Mouse (Mus musculus) activated CD4-positive, CD25-positive, alpha-beta regulatory T cell, adult 4 months (primary cell): ENCODE measurements around the gene Psma1. TPM values are rescaled to one million over a fixed set of nuclear protein-coding genes. Genes with fewer than 3 reads are reported as not detected.

Experiments
- ATAC-seq: one replicate; pipeline ENCODE4 v1.8.0; 2017
- polyA plus RNA-seq, 2 experiments: library from polyadenylated mRNA; unstranded; fragments of 100-300 nt; shearing (Covaris generic); gene quantifications; one replicate each; pipeline ENCODE4 v1.2.1; 2017

Psma1 gene
- 100 to 1,000 TPM; 277 to 308 TPM for polyA plus RNA-seq

DNA sequence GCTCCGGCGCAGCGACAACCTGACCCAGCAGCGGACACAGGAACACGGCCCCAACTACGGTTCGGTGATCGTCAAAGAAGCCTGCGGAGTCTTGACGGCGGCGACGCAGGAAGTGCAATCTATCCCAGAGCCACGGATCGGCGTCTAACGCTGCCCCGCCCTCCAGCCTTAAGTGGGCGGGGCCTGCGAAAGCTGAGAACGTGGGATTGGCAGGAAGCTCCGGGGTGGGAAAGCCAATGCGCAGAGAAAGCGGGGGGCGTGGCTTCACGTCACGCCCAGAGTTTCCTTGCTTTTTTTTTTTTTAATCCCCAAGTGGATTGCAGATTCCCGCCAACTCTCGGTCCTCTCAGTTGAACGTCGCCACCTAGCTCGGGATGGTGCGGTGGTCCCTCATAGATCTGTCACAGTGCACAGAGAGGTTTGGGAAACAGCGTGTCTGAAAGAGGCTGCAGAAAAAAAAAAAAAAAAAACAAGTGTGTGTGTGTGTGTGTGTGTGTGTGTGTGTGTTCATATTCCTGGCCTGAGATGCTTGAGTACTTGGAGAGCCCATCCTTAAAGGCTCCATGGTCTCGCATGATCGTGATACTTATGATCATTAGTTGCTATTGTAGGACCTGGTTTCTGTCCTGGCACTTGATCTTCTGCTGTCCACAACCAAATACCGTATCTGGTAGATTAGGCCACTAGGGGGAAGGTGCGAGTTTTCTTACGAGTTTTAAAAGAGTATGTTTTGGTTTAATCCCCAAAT lies at the start of gene Psma1:
Psma1 (minus strand) TSS at position 114 of the 748 bp plus-strand sequence.
- peak; percentile 82 for ATAC-seq

DNA sequence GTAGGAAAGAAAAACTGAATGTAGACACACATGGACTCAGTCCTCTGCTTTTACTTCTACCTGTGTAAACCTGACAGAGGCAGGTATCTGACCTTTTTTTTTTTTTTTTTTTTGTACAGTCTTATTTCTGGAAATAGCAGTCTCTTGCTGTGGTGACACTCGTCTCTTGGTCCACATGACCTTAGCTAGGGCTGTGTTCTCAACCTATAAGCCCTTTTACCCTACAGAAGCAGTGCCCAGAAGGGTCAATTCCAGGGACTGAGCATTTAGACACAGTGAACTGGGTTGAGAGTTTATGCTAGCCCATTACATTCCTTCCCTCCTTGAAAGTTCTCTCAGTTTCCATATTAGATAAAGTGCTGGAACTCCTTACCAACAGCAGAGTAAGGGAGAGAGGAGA lies 47.6 kb upstream of the Psma1 start:
- ATAC-seq, result no peak

DNA sequence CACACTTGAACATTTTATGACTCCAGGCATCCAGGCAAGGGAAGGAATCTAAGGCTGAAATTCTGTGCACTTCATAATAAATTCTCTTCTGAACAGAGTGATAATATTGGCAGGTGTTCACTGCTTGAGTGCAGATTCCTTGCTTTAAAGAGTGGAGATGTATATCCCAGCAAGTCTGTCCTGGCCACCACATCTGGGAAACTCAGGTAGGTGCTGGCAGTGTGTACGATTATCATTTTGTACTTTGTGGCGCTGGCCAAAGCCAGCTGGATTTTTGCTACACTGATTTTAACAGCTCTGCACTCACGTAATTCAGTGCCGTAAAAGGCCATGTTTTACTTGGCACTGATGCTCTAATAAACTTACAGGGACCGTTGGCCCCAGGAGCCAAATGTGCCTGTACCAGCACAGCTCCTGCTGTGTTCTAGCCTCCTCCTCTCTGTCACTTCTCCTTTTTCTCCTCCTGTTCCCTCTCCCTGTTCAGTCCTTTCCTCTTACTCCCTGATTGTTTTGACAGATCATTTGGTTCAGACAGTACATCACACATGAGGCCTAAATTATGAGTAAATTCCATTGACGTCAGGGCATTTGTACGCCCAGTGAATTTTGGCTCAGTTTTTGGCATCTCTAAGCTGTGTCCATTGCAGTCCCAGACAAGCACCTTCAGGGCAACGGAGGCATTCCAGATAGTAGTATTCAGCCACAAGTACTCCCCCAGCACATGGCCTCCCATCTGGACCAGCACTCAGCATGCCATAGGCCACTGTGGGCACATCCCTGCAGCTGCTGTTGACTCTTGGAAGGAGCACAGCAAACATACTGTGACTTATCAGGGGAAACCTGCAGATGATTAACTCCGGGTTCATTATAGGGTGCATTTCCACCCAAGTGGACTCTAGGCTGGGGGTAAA lies 46.9 kb upstream of the Psma1 start:
- ATAC-seq, result no peak

DNA sequence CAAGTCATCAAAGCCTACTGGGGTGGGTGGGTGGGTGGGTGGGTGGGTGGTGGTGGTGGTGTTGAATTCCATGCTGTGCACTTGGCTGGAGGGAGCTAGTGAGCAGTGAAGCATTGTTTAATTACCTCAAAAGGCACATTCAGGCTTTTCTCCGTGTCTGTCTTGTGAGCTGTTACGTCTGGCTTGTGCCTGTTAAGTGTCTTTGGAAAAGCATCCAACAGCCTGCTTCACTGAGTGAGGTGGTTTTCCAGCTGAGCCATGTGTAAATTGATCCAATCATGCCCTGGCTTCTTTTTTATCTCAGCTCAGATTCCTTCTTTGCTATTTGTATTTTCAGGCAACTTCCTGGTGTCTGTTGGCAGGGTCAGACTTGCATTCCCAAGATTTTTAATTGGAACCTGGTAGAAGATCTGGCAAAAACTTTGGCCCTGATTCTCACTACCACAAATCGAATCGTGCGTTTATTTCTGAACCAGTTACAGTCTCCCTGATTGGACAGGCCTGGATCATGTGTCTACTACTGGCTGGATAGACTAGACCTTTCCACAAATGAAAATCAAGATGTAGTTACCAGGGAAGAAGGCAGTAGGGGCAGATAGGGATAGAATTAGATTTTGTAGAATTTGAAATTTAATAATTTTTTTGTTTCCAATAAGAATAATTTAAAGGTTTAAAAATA lies 45.9 kb upstream of the Psma1 start:
- no peak for ATAC-seq

- no peak for ATAC-seq
These were observed 42.0 kb upstream of the Psma1 start for GRCm38 (mm10) chr7:114317896-114318295.

DNA sequence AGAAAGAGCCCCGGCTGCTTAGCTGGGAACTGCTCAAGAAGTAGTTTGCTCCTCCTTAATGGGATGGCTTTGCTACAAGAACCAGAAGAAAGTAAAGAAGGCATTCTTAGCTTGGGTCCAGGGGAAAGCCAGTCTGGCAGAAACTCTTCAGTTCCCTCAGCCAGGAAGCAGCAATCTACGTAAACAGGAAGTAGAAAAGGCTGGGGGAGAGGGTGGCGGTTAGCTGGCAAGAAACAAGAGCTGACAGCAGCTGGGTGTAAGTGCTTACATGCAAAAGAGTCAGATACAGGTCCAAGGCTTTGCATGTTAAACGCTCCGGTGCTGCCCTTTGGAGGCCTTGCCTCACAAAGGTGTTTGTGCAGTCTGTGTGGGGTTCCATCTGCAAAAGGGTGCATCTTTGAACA lies 41.5 kb upstream of the Psma1 start:
- ATAC-seq, result peak; percentile 95

DNA sequence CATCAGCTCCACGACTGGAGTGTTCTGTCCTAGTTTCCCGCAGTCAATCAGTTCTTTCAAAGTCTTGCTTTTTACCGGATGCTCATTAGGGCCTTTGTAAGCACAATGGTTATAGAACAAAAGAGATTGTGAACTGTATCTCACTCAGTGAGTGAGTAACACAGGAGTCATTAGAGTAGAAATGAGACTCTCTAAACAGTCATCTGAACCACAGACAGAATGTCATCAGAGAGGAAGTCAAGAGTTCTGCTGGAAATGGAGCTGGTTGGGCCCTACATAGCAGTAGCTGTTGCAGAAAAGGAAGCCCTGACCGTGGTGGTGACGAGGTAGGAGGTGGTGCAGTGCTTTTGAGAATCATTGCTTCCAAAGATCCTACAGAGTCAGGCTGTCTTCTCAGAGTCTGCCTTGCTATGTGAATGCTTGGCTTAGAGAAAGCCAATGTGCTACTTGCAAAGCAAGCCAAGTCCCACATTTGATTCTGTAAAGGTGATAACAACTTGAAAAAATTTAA lies 40.5 kb upstream of the Psma1 start:
- ATAC-seq, result peak; percentile 35

DNA sequence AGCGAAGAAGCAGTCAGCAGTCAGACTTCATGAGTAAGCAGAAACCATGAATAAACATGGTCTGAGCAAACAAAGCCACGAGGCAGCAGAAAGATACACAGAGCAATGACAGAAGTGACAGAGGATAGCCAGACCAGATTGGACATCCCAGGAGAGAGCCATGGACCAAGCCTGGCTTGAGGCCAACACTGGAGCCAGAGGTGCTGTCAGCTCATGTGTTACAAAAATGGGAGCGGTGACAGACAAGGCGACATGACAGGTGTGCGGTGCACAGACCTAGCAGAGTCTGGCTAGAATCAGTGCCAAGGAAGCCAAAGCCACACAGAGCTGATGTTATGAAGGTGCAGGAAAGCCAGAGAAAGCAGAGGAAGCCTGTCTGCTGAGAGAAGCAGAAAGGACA lies 35.3 kb upstream of the Psma1 start:
- no peak for ATAC-seq

DNA sequence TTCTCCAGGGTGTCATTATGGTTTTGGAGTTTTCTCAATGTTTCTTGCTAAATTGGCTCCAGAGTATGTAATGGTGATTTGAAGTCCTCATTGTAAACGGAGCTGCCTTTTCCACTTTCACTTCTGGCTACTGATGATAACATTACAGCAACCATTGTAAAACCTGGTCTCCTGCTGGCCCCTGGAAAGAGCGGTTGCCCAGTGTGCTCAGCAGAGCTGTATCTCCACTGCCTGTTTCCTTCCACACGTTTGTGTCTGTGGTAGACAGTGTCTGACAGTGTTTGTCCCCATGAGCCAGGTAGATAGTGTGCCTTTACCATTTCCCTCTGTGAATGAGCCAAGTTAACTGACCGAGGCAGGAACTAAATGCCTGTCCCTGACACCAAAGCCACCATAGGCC lies 33.1 kb upstream of the Psma1 start:
- no peak for ATAC-seq

- peak; percentile 86 for ATAC-seq
These were observed 25.4 kb upstream of the Psma1 start for GRCm38 (mm10) chr7:114301293-114301782.

DNA sequence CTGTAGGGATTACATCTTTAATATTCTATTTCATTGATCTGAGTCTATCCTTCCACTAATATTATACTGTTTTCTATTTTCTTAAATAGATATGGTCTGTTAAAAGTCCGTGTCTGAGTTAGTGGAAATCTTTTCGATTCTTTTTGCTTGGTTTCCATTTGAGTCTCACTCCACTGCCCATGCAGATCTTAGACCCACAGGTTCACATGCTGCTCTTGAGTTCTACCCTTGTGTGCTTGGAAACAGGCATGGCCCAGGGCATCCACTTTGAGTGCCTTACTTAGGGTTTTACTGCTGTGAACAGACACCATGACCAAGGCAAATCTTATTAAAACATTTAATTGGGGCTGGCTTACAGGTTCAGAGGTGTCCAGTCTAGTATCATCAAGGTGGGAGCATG lies 24.9 kb upstream of the Psma1 start:
- ATAC-seq, result no peak

DNA sequence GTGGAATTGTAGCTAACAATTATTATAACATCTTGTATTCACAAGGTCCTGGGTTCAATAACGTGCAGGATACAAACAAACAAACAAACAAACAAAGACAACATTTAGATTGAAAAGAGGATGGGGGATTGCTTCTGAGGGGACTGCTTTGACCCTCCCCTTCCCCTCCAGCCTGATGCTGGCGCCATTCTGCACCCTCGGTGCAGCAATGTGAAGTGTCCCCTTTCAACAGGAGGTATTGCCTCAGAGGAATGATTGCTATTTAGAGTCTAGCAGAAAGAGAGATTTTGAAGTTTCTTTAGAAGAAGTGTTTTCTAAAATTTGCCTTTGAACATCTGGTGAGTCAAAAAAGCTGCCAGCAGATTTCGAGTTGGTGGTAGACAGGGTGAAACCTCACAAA lies 23.3 kb upstream of the Psma1 start:
- ATAC-seq, result no peak

GRCm38 (mm10) chr7:114294698-114295097 lies 18.8 kb upstream of the Psma1 start:
- ATAC-seq, result no peak

- no peak for ATAC-seq
These were observed 18.0 kb upstream of the Psma1 start for GRCm38 (mm10) chr7:114293903-114294302.

DNA sequence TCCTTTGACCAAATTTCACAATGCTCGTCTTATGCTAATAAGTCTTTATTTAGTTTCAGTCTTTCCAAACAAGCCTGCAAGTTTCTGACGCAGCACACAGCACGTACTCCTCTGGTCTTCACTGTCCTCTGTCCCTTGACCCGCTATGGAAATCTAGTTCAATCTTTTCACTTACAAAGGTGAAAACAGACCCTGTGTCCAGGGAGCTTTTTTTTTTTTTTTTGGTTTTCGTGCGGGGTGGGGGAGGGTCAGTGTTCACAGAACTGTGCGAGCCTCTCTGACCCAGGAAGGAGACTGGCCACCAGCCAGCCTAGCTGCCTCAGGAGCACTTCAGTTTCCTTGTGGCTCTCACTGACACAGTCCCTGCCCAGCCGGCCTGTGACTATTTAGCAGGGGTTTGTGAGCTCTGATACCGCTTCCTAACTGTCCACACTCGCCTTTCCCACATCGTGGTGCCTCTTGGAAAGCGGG lies 16.6 kb upstream of the Psma1 start:
- no peak for ATAC-seq

DNA sequence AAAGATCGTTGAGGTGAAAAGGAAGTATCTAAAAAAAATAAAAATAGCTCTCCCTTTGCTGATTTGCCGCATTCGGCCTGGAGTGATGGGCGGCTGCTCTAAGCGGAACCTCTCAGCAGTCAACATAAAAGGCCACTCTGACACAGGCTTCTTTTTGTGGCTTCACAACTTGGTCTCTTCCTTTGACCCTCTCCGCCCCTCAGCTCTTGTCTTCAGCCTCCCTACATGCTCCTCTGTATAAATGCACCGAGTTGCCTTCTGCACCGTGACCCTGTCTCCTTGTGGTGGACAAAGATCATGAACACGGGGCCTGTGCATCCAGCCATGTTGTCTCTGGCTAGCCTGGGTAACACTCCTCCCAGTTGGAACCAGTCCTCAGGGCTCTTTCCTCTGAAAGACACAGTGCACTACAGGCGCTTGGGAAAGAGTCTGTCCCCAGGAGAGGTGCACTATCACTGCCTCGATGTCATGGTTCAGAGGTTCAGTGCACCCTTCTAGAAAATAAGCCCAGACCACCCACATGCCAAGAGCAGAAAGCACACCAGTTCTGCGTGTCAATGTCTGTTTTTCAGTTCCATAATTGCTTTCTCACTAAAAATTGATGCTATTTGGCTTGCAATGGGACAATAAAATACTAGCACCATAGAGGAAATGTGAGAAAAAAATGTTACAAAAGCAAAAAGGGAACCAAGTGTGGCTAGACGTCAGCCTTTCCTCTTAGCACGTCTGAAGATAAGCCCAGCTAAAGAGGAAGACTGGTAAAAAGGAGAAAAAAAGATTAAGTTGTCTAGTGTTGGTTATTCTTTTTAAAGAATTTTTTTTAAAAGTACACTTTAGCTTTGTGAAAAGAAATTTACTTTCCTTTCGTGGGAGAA lies 15.8 kb upstream of the Psma1 start:
- peak; percentile 47 for ATAC-seq

DNA sequence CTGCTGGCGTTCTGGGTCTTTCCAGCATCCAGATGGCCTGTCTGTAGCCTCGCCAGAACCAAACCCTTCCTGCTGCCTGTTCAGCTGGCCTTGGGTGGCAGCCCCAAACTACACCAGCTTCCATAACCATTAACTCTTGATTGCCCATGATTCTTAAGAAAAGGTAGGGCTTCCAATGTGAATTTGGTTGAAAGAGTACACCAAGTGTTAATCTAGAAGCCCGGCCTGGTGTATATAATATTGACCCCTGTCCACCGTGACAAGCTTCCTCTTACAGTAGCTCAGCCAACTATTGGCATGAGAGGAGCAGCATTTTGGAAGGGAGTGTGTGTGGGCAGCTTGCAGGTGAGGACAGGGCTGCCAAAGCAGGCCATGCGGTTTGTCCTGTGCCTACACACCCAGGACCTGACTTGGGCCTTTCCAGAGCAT lies 14.2 kb upstream of the Psma1 start:
- ATAC-seq, result no peak

GRCm38 (mm10) chr7:114284296-114284910 lies 8.5 kb upstream of the Psma1 start:
- no peak for ATAC-seq

DNA sequence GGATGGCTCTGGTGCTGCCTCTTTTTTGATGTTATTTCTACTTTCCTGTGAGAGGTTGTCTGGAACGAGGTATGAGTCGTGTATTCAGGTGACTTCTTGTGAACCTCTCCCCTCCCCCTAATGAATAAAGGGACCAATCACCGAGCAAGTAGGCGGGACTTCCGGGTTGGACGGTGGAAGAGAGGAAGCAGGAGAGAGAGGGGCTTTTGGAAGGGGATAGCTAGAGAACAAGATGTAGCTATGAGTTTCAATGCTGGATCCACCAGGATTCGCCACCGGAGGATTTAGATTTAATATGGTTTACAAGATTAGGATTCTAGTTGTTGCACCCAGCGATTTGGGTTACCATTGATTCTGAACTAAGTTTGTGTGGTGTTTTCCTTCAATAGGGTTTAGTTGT lies 7.1 kb upstream of the Psma1 start:
- no peak for ATAC-seq

- peak; percentile 91 for ATAC-seq
These were observed 5.8 kb upstream of the Psma1 start for GRCm38 (mm10) chr7:114281671-114282070.

DNA sequence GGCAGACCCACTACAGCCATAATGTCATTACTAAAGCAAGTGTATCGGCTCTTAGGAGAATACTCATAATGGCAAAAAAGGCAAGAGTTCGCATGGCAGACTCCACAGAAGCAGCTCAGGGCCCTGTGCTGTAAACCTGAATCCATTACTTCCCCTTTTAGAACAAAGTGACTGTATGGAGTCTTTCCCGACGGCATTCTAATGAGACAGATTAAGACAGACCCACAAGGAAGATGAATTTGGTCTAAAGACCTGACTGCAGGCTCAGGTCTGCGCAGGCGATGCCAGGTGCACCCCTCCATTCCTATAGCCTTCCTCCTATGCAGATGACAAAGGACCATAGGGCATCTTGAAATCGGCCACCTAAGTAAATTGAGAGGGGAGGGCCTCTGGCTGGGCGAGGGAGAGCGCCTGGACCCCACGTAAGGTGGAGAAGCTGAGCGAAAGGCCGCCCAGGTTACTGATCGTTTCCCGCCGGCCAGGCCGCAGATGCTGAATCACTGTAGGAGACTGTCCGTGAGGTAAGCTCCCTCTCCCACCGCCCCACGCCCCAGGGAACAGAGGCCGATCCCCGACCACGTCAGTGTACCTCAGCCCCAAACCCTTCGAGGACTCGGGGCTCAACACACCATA lies 430 bp downstream of the Psma1 start:
- peak; percentile 42 for ATAC-seq
